Mouse (Mus musculus): Measurements from ENCODE around the gene Sec1. TPM values are rescaled to one million over a fixed set of nuclear protein-coding genes. Genes with fewer than 3 reads are reported as not detected.

Gene Sec1
- 4.5 and 7.6 TPM in 2 replicates for total RNA-seq (2012; rRNA removed)

- no peak for DNase-seq (ENCODE audit: low read depth, low spot score)
- no peak for TF ChIP-seq MAFK (IDR thresholded peaks at IDR 0.05; ENCODE audit: insufficient read depth, low read depth, low read length)
- no peak for TF ChIP-seq ZNF384 (IDR thresholded peaks at IDR 0.05; ENCODE audit: low read depth, low read length)
- TF ChIP-seq CHD2 (IDR thresholded peaks at IDR 0.05; ENCODE audit: low read depth, low read length): no peak
- no peak for TF ChIP-seq HCFC1 (IDR thresholded peaks at IDR 0.05; ENCODE audit: borderline replicate concordance, insufficient read depth, low read length)
- no peak for TF ChIP-seq ZC3H11A (IDR thresholded peaks at IDR 0.05; ENCODE audit: borderline replicate concordance, low read depth, low read length)
- Histone ChIP-seq H3K27ac (ENCODE audit: insufficient read depth, low read depth, low read length, poor library complexity, severe bottlenecking) (no peak within 1 kb of the TSS), H3K4me3 (ENCODE audit: insufficient read depth in 1 of 2, low read depth in 1 of 2, low read length in 2 of 2, poor library complexity in 1 of 2, severe bottlenecking in 1 of 2) (peak within 1 kb of the TSS in 1 of 2 experiments; percentile 42; a peak in 1 of 4 replicates), H3K36me3 (ENCODE audit: control insufficient read depth, insufficient read depth, low read length, poor library complexity, severe bottlenecking) (no peaks in the 10 kb centered on the region), H3K4me1 (ENCODE audit: control insufficient read depth in 2 of 2, insufficient read depth in 2 of 2, low read length in 2 of 2, poor library complexity in 1 of 2) (peaks cover 0 to 21% of the 10 kb centered on the region in 2 experiments; a peak in 1 of 4 replicates), H3K9ac (ENCODE audit: insufficient read depth, low read depth, low read length, poor library complexity, severe bottlenecking) (peak within 1 kb of the TSS; percentile 16; the same call in 1 of the 2 replicates), H3K9me3 (ENCODE audit: control insufficient read depth, insufficient read depth, low read depth, low read length) (no peaks in the 10 kb centered on the region)
- in situ Hi-C loops (cut with MboI; ENCODE audit: low sequenced_read_pairs in 2 of 2, unreplicated experiment in 2 of 2): no loop called here
Measured at GRCm38 (mm10) chr7:45693921-45694591, at the start of gene Sec1. Gene Sec1 (minus strand): TSS chr7:45694402.

DNA sequence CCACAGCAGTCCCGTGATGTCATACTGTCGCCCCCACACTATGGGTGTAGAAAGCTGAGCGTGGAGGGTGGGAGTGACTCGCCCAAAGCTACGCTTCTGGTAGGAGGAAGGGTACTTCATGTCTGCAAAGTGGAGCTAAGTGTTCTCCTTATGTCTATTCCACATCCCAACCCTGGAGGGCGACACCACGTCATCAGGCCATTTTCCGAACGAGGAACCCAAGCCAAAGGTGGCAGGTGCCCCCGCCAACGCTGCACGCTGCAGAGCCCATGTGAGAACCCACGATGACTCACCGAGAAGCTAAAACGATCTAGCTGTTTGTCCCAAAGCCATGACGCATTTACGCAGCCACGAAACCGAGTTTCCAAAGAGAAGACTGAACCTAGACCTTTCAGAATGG, 48.1 kb upstream of the Sec1 start:
- TF ChIP-seq ZNF384 (IDR thresholded peaks at IDR 0.05; ENCODE audit: low read depth, low read length) (no peak), MAFK (IDR thresholded peaks at IDR 0.05; ENCODE audit: insufficient read depth, low read depth, low read length) (no peak), HCFC1 (IDR thresholded peaks at IDR 0.05; ENCODE audit: borderline replicate concordance, insufficient read depth, low read length) (no peak), ZC3H11A (IDR thresholded peaks at IDR 0.05; ENCODE audit: borderline replicate concordance, low read depth, low read length) (no peak), CHD2 (IDR thresholded peaks at IDR 0.05; ENCODE audit: low read depth, low read length) (no peak)
- in situ Hi-C loops (cut with MboI; ENCODE audit: low sequenced_read_pairs in 2 of 2, unreplicated experiment in 2 of 2): loop anchor here (10.0 to 25.0 kb wide), 2 partner anchors 182 to 195 kb away; partner anchors contain the start of genes Ccdc114 (in 1 of the 2) and Emp3 (in 1 of the 2)
- Histone ChIP-seq H3K4me3 (ENCODE audit: insufficient read depth in 1 of 2, low read depth in 1 of 2, low read length in 2 of 2, poor library complexity in 1 of 2, severe bottlenecking in 1 of 2) (peak overlapping the region; percentile 15 to 60; a peak in 2 of 4 replicates), H3K36me3 (ENCODE audit: control insufficient read depth, insufficient read depth, low read length, poor library complexity, severe bottlenecking) (no peaks in the 10 kb centered on the region), H3K9me3 (ENCODE audit: control insufficient read depth, insufficient read depth, low read depth, low read length) (no peaks in the 10 kb centered on the region), H3K9ac (ENCODE audit: insufficient read depth, low read depth, low read length, poor library complexity, severe bottlenecking) (no peak overlapping the region), H3K27ac (ENCODE audit: insufficient read depth, low read depth, low read length, poor library complexity, severe bottlenecking) (no peak overlapping the region), H3K4me1 (ENCODE audit: control insufficient read depth in 2 of 2, insufficient read depth in 2 of 2, low read length in 2 of 2, poor library complexity in 1 of 2) (peaks cover 0 to 4% of the 10 kb centered on the region in 2 experiments; a peak in 2 of 4 replicates)
- no peak for DNase-seq (ENCODE audit: low read depth, low spot score)

- Histone ChIP-seq H3K4me3 (ENCODE audit: insufficient read depth in 1 of 2, low read depth in 1 of 2, low read length in 2 of 2, poor library complexity in 1 of 2, severe bottlenecking in 1 of 2) (no peak overlapping the region), H3K9me3 (ENCODE audit: control insufficient read depth, insufficient read depth, low read depth, low read length) (no peaks in the 10 kb centered on the region), H3K27ac (ENCODE audit: insufficient read depth, low read depth, low read length, poor library complexity, severe bottlenecking) (no peak overlapping the region), H3K4me1 (ENCODE audit: control insufficient read depth in 2 of 2, insufficient read depth in 2 of 2, low read length in 2 of 2, poor library complexity in 1 of 2) (peaks cover 0 to under 1% of the 10 kb centered on the region in 2 experiments; a peak in 2 of 4 replicates), H3K36me3 (ENCODE audit: control insufficient read depth, insufficient read depth, low read length, poor library complexity, severe bottlenecking) (no peaks in the 10 kb centered on the region), H3K9ac (ENCODE audit: insufficient read depth, low read depth, low read length, poor library complexity, severe bottlenecking) (no peak overlapping the region)
- in situ Hi-C loops (cut with MboI; ENCODE audit: low sequenced_read_pairs in 2 of 2, unreplicated experiment in 2 of 2): loop anchor here (10.0 to 25.0 kb wide), 2 partner anchors 183 to 196 kb away; partner anchors contain the start of genes Ccdc114 (in 1 of the 2) and Emp3 (in 1 of the 2)
- no peak for TF ChIP-seq MAFK (IDR thresholded peaks at IDR 0.05; ENCODE audit: insufficient read depth, low read depth, low read length)
- no peak for TF ChIP-seq CHD2 (IDR thresholded peaks at IDR 0.05; ENCODE audit: low read depth, low read length)
- TF ChIP-seq HCFC1 (IDR thresholded peaks at IDR 0.05; ENCODE audit: borderline replicate concordance, insufficient read depth, low read length): no peak
- TF ChIP-seq ZNF384 (IDR thresholded peaks at IDR 0.05; ENCODE audit: low read depth, low read length): no peak
- no peak for TF ChIP-seq ZC3H11A (IDR thresholded peaks at IDR 0.05; ENCODE audit: borderline replicate concordance, low read depth, low read length)
- DNase-seq (ENCODE audit: low read depth, low spot score): no peak
Measured at GRCm38 (mm10) chr7:45741777-45742176, 47.6 kb upstream of the Sec1 start.

- Histone ChIP-seq H3K4me1 (ENCODE audit: control insufficient read depth in 2 of 2, insufficient read depth in 2 of 2, low read length in 2 of 2, poor library complexity in 1 of 2) (no peaks in the 10 kb centered on the region; a peak in 1 of 4 replicates), H3K4me3 (ENCODE audit: insufficient read depth in 1 of 2, low read depth in 1 of 2, low read length in 2 of 2, poor library complexity in 1 of 2, severe bottlenecking in 1 of 2) (no peak overlapping the region), H3K9me3 (ENCODE audit: control insufficient read depth, insufficient read depth, low read depth, low read length) (no peaks in the 10 kb centered on the region), H3K9ac (ENCODE audit: insufficient read depth, low read depth, low read length, poor library complexity, severe bottlenecking) (no peak overlapping the region), H3K27ac (ENCODE audit: insufficient read depth, low read depth, low read length, poor library complexity, severe bottlenecking) (no peak overlapping the region), H3K36me3 (ENCODE audit: control insufficient read depth, insufficient read depth, low read length, poor library complexity, severe bottlenecking) (no peaks in the 10 kb centered on the region)
- in situ Hi-C loops (cut with MboI; ENCODE audit: low sequenced_read_pairs in 2 of 2, unreplicated experiment in 2 of 2): loop anchor here (10.0 to 25.0 kb wide), 2 partner anchors 183 to 196 kb away; partner anchors contain the start of genes Ccdc114 (in 1 of the 2) and Emp3 (in 1 of the 2)
- DNase-seq (ENCODE audit: low read depth, low spot score): no peak
- TF ChIP-seq CHD2 (IDR thresholded peaks at IDR 0.05; ENCODE audit: low read depth, low read length): no peak
- TF ChIP-seq ZNF384 (IDR thresholded peaks at IDR 0.05; ENCODE audit: low read depth, low read length): no peak
- no peak for TF ChIP-seq MAFK (IDR thresholded peaks at IDR 0.05; ENCODE audit: insufficient read depth, low read depth, low read length)
- no peak for TF ChIP-seq ZC3H11A (IDR thresholded peaks at IDR 0.05; ENCODE audit: borderline replicate concordance, low read depth, low read length)
- no peak for TF ChIP-seq HCFC1 (IDR thresholded peaks at IDR 0.05; ENCODE audit: borderline replicate concordance, insufficient read depth, low read length)
Measured at GRCm38 (mm10) chr7:45741308-45741707, 47.1 kb upstream of the Sec1 start.
